Mouse (Mus musculus) thymus, postnatal 10 days (tissue): ENCODE results near the gene Mindy1.

Experiments used
- DNase-seq, 2 experiments: peaks; one replicate each; pipeline ENCODE4 v3.0.0; 2021; ENCODE audit warnings: low spot score in 2 of 2

Mindy1 gene

DNA sequence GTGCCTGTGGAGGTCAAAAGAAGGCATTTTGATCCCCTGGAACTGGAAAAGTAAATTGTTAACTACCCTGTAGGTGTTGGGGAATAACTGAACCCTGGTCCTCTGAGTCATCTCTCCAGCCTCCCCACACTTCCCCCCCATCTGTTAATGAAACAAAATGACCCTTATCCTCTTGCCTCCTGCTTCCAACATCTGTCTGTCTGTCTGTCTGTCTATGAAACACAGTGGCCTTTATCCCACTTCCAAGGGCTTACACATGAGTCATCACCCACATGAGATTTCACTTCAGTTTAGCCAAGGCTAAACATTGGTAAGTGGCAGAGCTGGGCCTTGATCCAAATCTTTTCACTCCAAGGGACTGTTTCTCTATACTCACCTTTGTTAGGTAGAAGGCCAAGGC lies 13.3 kb upstream of the Mindy1 start:
- no peak for DNase-seq

DNA sequence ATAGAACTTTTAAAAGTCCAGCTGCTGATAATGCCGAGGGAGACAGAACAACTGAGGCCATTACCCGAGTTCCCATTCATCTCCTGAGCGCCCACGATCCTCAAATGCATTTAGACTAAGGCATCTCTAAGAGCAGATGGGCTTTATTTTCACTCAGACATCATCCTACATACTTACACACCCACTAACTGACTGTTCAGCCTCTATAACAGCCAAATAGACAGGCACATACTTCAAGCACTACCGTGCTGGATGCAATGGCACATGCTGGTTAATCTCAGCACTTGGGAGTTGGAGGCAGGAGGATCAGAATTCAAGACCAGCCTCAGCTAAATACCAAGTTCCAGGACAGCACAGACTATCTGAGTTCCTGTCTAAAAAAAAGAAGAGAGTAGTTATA lies 11.4 kb upstream of the Mindy1 start:
- no peak for DNase-seq

DNA sequence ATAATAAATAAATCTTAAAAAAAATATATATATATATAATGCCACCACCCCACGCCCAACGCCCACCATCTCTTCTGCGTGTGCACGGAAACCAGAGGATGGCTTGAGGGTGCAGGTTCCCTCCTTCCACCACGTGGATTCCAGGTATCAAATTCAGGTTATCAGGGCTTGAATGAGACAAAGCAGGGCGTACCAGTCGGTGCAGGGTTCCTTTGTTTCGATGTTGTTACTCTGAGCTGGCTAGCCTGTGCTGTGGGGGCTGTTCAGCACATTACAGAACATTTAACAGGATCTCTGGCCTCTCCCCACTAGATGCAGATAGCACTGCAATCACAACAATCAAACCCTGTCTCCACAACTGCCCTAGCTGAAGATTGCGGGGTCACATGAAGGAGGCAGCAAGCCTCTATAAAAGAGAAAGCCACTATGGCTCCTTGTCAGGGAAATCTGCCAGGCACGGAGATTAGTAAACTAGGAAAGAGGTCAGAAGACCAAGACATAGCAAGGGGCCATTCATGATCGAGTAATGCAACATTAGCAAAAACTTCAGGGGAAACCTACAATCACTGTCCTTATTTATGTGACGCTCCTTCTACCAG lies 10.3 kb upstream of the Mindy1 start:
- DNase-seq: no peak

DNA sequence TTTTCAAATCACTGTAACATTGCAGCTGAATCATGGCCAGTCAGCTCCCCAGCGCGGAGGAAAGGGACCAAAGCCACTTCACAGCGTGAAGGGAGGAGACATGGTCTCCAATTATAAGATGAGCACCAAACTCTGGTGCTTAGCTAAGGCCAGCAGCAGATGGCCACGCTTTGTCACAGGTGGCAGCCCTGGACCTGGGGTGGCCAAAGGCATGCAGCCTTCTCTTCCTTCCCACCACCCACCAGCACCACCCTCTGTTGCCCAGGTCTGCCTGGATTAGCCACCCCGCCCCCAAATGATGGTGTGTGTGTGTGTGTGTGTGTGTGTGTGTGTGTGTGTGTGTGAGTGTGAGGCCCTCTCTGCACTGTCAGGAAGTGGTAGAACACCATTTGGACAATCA lies 7.7 kb upstream of the Mindy1 start:
- no peak for DNase-seq

DNA sequence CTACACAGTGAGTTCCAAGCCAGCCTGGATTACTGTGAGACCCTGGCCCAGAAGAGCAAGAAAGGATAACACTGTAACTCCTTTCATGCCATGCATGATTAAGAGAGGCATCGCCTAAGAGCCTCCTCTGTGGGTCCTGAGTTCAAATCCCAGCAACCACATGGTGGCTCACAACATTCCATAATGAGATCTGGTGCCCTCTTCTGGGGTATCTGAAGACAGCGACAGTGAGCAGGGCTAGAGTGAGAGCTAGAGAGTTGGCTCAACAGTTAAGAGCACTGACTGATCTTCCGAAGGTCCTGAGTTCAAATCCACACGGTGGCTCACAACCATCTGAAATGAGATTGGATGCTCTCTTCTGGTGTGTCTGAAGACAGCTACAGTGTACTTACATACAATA lies 6.7 kb upstream of the Mindy1 start:
- no peak for DNase-seq

DNA sequence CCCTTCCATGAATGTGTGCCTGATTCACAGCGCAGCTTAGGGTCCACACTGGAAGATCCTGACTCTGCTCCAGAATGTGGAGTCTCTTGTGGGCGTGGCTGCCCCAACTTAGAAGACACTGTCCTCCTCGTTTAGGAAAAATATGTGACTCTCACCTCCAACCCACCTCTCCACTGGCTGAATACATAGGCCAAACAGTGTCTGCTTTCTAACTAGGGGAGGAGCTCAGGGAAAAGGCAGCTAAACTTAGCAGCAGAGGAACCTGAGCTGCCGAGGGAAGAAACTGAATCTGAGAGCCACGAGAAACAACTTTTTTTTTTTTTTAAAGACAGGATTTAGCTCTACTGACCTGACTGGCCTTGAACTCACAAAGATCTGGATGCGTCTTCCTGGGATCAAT lies 6.0 kb upstream of the Mindy1 start:
- no peak for DNase-seq

DNA sequence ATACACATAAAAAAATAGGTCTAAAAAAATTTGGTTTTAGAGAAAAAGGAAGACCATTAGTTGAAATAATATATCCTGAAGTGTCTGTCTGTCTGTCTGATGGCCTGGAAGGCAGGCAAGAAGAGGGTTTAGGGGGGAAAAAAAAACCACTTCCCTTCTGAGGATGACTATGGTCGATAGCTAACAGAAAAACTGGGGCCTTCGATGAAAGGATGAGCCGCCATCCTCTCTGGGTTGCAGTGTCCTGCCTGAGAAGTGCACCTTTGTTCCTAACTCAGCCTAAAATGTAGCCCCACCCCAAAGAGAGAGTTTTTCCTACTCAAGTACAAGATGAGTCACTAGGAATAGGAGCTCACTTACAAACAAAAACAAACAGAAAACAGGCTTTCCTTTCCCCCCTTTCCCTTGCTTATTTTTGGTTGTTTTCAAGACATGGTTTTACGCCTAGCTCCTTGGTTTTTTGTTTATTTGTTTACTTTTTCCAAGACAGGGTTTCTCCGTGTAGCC lies 4.7 kb upstream of the Mindy1 start:
- DNase-seq: no peak

DNA sequence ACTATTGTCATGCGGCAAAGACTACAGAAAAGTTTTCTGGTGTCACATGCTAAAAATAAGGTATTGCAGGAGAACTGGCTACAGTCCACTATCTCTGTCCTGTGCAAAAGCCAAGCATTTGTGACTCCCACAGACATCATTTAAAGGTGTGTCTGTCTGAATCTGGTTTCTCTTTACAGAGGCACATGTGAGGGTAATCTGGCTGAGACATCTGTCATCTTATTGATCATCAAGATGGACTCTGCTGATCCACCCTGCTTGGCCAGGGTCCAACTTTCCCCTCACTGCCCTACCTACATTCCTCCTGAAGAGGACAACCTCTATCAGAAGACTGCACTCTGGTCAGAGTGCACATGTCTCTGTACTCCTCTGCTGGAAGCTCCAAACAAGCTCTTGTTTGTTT lies 4.0 kb upstream of the Mindy1 start:
- no peak for DNase-seq

DNA sequence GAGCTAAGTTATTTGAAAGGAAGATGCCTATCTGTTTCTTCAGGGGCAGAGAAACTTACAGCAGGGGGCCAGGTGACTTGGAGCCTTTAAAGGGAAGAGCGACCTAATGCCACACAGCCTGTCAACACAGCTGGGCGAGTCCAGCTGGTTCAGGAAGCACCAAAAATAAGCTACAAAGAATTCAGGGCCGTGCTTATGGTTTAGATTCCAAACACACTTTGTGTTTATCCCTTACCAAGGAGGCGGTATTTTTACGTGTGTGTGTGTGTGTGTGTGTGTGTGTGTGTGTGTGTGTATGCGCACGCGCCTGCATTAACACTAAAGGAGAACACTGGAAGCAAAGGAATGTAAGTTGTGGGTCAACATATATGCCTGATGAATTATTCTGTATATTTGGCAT lies 398 bp upstream of the Mindy1 start:
- no peak for DNase-seq

DNA sequence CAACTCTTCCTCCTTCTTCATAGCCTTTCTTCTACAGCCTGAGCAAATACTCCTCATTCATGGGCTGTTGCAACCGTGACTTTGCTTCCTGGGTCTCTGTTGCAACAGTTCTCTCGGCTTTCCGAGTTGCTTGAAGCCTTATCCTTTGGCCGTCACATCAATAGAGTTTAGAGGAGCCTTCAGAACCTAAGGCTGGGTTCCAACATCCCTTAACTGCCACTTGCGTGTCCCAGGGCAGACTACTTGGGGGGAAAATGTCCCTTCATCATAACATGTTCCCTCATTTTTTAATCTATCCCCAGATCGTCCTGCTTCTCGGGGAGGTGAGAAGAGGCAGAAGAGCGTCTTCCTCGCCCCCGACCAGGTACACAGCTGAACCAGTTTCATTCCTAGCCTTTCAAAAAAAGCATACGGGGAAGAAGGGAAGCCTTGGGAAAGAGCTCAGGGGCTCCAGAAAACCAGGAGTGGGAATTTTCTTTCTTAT lies 1.3 kb downstream of the Mindy1 start:
- peak; percentile 52 to 54 for DNase-seq

DNA sequence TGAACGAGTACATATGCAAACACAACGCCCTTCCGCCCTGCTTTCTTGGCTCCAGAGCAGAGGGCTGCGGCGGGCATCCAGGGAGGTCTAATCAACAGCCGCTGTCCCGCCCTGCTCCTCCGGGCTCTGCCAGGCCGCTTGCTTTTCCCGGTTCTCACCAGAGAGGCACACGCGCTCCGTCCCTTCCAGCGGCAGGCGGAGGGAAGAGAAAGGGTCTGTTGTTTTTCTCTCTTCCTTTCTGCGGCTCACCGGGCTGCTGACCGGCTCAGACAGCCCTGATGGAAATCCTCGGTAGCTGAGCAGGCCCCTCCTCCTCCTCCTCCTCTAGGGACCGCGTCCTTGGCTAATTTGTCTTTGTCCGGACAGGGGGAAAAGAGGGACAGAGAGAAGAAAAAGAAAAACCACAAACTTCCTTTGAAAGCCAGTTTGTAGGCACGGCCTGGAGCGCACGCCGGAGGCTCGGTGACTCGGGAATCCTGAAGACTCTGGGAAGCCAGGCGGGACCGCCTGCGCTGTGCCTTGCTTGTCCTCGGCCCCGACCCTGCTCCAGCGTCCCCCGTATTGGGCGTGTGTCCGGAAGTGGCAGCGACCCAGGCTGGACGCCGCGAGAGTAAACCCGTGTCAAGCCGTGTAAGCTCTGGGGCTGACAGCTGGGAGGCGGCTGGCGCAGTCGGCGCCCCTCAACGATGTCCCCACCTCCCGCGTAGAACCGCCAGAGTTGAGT lies 1.9 kb downstream of the Mindy1 start:
- DNase-seq: peak; percentile 44 to 49

DNA sequence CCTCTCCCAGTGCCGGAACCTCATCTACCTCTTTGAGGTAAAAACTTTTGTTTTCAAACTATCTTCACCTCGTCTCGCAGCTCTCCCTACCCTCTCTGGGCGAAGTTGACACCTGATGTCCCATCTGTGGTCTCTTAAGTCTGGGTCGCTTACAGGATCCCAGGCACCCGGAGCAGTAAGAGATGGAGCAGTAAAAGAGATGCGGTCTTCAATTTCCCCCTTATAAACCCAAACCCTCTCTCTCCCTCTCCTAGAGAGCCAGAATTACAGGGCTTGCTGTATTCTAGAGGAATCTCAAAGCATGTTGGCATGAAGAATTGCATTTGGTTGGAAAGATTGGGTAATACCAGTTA lies 2.4 kb downstream of the Mindy1 start:
- DNase-seq: no peak

DNA sequence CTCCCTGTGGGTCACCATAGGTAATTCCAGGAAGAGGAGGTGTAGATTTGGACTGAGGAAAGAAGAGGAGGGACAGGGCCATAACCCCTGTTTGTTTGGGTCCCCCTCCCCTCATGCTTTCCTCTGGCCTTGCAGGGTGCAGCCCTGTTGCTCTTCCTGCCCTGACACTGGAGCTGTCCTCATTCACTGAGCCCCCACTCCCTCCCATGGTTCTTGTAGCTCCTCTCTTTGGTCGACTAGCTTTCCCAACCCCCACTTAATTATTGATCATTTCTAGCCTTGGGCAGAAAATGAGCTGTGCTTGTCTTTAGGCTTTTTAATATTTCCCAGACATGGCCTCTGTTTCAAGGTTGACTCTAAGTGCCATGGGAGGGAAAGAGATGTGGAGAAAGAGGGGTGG lies 2.9 kb downstream of the Mindy1 start:
- DNase-seq: no peak

DNA sequence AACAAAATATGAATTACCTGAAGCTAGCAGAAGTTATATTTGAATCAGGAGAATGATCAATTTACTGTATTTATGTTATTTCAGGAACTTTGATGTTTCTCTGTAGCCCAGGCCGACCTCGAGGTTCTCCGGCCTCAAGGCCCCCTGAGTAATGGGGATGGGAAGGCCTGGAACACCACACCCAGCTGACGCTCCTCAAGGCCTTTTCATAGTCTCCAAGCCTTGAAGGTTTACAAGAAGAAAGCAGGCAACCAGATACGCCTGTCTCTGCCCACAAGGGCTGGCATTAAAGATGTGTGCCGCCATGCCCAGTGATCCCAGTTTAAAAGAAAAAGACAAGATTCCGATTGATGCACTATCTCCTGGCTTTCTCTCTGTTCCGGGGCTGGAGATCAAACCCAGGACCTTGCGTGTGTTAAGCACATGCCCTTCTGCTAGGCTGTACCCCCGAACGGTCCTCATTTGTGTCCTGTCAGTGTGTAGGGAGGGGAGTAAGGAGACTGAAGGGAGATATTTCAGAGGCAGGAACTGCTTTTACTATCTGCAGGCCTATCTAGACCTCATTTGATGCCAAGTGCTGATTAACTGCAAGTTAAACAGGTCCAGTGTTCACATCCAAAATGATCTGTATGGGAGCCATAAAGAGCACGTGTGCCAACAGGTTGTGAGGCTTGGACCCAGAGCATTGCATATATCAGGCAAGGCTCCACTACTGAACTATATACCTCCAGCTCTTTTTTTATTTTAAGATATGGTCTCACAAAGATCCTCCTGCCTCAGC lies 3.5 kb downstream of the Mindy1 start:
- DNase-seq: no peak

DNA sequence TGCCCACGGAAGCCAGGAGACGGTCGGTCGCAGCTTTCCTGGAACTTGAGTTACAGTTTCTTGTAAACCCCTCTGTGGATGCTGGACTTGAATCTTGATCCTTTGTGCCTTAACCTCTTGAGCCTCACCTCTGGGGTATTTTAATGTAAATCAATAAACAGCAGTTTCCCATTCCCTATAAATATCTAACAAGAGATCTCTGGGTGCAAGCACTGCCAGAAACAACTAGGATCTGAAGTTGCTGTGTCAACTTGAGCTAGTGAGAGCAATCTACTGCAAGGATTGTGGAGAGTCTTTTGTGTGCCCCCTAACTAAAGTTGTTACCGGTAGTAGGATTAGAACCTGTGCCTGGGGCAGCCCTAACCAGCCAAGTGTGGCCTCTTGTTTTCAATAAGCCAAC lies 4.2 kb downstream of the Mindy1 start:
- DNase-seq: no peak

DNA sequence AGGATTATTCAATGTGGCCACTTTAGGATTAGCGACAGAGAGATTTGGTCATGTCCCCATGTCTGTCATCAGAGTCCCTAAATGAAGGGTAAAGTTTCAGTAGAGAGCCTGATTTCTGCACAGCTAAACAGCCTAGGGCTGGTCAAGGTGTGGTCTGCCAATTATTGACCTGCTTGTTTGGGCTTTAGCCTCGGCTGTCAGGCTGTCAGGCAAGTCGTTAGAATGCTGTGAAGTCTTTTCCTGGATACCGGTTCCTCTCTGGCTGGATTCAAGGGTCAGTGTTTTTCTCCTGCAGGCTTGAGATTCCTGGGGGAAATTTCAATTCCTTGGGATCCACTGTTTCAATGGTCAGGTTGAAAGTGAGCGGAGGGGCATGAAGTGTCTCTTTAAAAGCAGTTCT lies 4.9 kb downstream of the Mindy1 start:
- DNase-seq: no peak

DNA sequence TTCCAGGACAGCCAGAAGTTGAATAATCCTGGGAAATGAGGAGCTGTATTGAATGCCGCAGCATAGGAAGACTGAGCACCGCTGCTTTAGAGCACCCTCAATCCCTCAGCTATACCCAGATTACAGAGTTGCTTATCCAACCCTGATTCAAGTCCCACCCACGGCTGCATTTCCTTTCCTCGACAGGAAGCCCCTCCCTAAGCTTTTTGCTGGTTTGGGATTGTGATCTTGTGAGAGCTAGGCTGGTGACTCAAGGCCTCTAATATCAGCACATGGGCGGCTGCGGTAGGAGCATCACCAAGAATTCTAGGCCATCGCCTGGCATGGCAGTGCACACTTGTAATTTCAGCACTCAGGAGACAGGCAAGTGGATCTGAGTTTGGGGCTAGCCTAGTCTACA lies 5.4 kb downstream of the Mindy1 start:
- no peak for DNase-seq

DNA sequence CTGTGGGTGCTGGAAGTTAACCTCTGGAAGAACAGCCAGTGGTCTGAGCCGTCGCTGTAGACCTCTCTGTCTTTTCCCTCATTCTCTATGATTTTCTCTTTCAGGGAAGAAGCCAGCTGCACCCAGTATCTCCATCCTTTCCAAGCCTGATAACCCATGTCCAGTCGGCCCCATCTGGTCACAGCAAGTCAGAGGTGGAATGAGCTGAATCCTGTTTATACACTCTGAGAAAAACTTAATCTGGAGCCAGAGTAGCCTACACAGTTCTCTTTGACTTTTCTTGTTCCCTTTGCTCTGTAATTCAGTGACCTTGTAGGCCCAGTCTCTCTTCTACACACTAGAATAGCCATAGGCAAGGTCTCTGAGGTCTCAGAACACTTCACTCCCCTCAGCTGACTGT lies 6.4 kb downstream of the Mindy1 start:
- DNase-seq: no peak

DNA sequence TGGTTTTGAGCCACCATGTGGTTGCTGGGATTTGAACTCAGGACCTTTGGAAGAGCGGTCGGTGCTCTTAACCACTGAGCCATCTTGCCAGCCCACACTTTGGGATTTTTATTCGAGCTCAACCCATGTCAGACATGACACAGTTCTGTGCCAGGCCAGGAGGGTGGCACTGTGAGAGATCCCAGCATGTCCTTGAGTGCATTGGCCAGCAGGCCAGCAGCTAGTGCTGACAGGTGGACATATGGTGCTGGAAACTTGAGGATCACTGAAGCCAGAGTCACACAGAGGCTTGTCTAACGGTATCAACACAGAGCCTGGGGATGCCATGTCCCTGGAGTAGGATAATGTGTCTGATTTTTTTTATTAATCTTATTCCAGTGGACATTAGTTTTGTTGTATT lies 8.3 kb downstream of the Mindy1 start:
- no peak for DNase-seq

DNA sequence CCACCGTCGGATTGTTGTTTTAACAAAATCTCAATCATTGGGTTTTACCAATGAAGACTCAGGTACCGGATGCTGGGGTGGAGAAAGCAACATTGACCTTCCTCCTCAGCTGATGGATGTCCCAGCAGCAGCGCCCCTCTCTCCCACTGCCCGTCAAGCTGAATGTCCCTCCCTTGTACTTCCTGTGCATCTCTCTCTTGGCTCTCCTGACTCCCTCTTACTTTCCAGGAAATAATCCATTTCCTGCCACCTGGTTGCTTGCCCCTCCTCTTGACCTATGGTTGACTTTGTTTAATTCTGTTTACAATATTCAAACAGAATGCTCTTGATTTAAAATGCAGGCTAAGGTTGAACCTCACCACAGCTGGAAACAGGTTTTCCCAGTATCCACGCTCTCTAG lies 9.0 kb downstream of the Mindy1 start:
- DNase-seq: no peak

DNA sequence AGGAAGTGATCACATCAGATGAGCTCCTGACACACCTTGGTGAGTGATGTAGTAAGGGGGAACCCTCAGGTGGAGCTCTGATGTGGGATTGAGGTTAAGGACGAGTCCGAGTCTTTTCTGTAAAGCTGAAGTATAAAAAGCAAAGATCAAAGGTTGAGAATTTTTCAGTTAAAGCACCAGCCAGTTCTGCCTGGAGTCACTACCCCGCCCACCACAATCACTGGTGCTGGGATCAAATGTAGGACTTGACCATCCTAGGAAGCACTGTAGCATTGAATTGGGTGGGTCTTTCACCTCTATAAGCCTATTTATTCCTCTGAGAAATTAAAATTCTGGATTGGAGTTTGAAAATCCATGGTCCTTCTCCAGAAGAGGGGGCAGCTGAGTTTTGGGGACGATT lies 9.9 kb downstream of the Mindy1 start:
- DNase-seq: no peak

DNA sequence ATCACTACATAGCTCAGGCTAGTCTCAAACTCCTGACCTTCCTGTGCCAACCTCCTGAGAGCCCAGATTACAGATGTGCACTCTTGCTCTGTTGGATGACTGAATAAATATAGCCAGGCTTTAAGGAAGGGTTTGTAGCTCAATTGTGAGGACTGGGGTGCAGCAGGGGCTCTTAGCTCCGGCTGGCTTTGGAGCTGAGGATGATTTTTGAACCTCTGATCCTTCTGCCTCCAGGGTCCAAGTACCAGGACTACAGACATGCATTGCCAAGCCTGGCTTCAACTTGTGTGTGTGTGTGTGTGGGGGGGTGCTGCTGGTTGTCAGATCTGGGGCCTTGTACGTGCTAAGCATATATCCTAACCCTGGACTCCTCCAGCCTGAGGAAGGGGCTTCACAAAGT lies 11.8 kb downstream of the Mindy1 start:
- DNase-seq: no peak

DNA sequence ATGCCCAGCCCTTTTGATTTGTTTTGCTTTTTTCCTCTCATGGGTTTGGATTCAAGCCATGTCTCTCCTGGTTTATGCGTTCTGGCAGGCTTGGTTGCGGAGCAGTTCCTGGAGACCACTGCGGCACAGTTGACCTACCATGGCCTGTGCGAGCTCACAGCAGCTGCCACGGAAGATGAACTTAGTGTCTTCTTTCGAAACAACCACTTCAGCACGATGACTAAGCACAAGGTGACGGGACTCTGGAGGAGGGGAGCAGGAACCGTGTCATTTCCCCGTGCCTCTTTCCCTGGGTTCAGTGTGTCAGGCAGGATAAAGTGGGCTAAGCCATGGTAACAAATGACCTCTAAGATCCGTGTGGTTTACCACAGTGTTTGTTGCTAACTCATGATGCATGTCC lies 12.4 kb downstream of the Mindy1 start:
- no peak for DNase-seq
